Mouse (Mus musculus): Measurements from ENCODE around the gene Trpm2.

The Trpm2 gene

DNA sequence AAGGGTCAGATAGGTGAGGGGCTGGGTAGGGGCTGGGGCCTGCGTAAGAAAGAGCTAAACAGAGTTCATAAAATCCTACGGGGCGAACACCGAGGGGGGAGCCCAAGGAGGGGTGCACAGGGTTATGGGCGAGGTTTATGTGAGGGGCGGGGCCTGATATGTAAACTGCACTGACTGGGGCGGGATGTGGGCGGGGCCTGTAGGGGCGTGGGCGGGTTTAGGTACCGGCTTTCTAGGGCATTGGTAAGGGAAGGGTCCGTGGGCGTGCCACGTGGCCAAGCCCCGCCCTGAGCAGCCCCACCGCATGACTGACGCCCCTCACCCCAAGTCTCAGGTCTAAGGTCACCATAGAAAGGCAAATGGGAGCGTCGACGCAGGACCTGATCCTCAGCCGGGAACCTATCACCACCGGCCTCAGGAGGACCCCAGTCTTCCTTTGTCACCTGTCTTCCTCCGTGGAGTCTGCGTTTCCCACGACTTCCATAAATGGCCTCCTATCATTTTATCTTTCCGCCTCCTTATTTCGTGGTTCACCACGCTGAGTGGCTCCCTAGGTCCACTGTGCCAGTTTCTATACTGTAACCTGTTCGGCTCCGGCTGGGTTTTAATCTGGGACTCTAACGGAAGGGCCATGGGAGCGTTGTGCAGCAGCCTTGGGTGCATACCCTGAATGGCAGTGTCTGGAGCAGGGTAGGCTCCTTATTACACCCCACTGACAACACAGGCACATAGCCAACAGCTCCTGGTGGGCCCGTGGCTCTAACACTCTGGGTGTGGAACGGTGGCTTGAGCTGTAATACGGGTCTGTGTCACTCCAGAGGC is 67.3 kb downstream of the Trpm2 start:
- peak; percentile 91 for DNase-seq (ENCODE audit: low spot score)

DNA sequence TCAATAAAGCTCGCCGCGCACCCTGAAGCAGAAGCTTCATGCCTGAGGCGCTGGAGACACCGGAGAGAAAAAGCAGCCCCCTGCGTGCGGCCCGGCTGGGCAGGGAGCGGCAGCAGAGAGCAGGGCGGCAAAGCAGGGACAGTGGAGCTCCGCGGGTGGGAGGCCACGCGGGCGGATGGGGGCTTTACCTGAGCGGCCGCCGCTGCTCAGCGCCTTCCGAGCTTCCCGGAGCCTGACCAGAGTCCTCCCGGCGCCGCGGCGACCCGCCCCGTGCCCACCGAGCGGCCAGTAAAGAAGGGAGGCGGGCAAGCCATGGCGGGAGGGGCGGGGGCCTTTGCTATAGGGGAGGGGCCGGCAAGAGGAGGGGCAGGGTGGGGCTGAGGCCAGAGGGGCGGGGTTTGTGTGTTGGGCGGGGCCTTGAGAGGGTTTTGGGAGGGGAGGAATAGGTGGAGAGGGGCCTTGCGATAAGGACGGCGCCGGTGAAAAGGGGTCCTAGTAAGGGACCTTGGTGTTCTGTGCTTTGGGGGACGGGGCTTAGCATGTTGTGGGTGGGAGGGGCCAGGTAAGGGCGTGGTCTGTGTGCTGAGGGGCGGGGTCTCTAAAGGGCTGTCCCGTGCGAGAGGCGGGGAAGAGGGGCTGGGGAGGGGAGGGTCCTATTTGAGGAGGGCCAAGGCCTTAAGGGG is 68.0 kb downstream of the Trpm2 start, which contains the start of gene Lrrc3:
Gene Lrrc3, minus strand, starts transcription at position 326 of the 683 bp plus-strand sequence.
- peak; percentile 93 for DNase-seq (ENCODE audit: low spot score)

DNA sequence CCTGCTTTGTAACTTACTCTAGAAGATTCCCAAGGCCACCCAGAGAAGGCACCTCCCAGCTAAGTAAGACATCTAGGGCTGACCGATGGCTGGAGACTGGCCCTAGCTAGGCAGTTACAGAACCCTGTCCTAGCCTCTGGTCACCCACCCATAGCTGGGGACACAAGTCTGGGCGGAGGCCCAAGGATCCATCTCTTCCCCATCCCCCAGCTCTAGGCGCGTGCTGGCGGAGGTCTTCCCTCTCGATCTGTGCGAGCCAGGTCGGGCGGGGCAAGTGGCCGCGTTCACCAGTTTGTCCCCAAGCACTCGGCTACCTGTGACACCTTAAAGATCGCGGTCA is 68.5 kb downstream of the Trpm2 start:
- DNase-seq (ENCODE audit: low spot score) = no peak

DNA sequence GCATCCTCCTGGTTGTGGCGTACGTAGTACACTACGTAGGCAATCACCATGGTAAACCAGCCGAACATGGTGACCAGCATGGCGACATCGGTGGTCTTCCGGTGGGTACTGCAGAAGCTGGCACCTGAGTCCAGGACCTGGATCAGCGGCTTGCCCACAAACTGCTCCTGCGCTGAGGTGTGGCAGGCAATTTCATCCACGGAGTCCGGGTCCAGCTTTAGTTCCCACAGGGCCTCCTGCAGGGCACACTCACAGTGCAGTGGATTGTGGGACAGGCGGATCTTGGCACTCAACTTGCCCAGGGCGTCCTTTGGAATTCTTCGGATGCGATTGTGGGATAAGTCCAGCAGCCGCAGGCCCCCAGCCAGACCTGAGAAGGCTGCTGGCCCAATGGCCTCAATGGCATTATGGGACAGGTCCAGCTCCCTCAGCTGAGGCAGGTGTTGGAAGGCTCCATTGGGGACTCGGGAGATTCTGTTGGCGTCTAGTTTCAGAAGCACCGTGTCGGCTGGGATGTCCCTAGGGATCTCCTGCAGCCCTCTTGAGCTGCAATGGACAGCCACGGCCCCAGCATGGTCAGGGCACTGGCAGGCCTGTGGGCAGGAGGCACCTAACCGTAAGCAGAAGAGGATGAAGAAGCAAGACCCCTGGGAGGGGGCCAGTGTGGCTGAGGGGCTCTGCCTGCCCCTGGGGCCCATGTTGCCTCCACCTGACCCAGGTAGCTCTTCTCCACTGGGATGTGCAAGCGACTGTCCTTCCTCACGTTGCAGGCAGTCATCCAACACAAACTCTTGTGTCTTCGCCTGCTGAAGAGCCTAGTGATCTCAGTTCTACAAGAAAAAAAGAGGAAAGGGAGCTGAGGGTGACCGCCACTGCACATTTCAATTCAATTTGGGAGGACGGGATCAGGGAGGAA is 69.2 kb downstream of the Trpm2 start:
- DNase-seq (ENCODE audit: low spot score) = no peak

DNA sequence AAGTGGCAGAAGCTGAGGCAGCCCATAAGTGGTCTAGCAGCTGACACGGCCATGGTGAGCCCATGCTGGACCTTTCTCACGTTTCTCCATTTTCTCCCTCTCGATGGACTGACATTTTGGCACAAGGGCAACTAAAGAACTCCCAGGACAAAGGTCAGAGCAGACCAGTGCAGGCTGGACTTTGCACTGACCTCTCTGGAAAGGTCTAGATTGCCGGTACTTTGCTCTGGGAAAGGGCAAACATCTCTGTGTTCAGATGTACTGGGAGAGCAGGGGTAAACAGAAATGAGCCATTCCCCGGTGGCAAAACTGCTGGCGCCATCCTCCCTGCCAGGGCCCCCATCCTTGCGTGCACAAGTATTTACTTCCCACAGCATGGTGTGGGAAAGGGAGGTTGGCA is 70.2 kb downstream of the Trpm2 start:
- peak; percentile 48 for DNase-seq (ENCODE audit: low spot score)

DNA sequence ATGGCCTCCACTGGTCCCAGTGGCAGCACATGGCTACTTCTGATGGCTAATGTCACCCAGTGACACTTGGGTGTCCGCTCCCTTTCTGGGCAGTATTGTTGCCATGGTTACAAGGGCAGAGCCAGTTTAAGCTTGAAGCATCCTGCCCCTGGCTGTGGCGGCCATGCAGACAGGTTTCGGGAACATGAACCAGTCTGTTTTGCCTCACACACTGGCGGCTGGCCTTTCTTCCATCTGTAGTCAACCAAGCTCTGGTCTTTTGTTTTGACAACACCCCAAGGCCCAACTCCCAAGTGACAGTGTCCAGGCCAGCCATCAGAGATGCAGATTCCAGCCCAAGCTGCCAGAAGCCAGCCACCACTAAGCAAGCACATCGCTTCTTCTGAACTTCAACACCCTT is 74.8 kb downstream of the Trpm2 start:
- no peak for DNase-seq (ENCODE audit: low spot score)

DNA sequence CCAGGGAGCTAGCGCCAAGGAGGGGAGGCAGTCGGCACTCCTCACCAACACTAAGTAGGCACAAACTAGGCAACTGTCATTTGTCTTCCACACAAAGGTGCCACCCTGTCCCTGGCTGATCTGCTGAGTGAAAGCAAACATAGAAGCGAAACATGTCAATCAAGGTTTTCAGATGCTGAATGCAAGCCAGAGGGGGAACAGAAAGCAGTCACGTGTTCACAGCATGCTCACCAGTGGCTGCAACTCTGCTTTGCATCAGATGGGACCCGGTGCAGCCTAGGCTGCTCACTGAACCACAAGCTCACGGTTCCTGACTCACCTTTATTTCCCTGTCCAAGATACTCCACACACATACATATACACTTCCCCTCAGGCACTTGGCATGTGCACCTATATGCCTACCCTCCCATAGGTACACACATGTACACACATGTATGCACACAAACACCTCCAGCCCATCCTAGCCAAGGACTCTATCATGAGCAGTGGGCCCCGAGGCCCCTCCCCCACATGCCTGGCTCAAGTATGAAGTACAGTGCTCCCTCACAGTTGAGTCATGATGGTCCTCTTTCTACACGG is 79.3 kb downstream of the Trpm2 start:
- DNase-seq (ENCODE audit: low spot score) = no peak

DNA sequence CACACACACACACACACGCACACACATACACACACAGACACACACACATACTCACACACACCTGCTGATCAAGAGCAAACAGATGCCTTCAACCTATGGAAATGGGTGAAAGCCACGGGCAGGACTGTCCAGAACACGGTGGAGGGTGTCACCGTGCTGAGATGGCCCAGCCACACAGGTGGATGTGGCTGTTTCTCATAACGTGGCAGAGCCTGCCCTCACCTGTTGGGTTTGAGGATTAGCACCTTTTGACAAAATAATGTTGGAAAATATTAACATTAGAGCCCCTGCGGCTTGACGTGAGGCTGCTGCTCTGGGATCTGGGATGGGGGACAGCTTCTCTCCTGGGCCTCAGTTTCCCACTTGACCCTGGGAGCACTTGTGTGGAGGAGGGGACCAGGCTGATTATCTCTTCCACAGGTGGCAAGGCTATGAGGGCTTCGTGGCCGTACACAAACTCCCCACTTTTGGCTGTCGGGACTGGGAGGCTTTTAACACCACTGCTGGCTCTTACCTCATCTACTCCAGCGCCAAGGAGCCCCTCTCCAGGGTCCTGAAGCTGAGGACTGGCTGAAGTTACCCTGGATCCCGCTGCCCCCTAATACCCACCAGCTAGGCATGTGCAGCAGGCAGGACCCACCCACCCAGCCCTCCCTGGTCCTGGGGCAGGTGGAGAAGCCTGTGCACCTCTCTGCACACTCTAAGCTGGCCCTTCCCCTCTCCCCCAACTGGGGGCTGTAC is 84.2 kb downstream of the Trpm2 start:
- DNase-seq (ENCODE audit: low spot score) = no peak

DNA sequence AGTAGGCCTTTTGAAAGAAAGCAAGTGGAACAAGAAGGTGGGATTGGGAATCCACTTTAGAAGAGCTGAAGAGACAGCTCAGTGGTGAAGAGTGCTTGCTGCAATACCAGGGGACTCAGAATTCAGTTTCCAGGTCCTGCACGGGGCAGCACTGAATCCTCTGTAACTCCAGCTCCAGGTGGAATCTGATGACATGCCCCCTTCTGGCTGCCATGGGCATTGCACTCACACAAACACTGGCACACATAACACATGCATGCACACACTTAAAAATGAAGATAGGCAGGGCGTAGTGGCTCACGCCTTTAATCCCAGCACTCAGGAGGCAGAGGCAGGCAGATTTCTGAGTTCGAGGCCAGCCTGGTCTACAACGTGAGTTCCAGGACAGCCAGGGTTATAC is 87.8 kb downstream of the Trpm2 start:
- DNase-seq (ENCODE audit: low spot score) = no peak

DNA sequence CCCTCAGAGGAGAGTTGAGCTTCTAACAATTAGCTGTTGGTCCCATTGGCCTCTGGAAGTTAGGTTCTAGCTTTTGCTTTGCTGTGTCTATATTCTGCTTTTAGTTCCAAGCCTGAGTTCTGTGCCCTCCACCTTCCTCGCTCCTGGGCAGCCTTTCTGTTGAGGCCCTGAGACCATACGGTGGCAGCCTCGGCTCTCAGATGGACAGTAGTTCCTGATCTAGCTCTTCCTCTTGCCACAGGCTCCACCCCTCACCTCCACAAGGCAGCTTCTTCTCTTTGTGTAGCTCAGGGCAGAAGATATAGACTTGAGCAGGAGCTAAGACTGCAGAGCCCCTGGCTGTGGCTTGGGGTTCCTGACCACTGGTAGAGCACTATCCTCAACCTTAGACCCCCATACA is 90.1 kb downstream of the Trpm2 start:
- DNase-seq (ENCODE audit: low spot score) = no peak

DNA sequence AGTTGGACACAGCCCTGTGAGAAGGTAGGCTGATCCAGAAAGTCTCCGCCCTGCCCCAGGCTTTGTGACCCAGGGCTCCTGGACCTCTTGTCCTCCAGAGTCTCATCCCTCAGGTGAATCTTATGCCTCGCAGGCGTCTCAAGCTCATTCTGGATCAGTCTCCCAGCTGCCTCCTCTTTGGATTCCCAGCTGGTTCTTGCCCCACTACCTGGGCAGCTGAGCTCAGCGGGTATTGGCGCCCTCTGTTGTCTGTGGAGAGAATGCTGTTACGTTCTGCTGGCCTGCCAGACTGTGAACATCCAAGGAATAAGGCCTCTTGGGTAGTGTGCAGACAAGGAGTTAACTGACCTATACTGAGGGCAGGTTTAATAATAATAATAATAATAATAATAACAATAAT is 91.4 kb downstream of the Trpm2 start:
- no peak for DNase-seq (ENCODE audit: low spot score)

DNA sequence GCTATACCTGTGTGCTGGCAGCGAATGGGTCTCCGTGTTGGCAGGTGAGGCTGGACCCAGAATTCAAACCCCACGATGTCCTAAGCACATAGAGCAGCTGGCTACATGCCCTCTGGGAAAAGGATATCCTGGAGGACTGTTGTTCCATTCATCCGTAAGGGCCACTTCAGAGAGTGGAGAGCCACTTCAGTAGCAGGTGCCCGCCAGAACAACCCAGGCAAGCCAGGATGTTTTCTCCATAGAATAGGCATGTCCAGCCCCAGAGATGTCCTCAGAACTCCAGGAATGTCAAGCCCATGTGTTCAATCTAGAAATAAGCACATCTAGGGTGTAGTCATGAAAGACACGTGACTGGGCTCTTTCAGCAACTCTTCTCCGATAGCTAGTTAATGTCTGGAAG is 100.7 kb downstream of the Trpm2 start:
- no peak for DNase-seq (ENCODE audit: low spot score)

DNA sequence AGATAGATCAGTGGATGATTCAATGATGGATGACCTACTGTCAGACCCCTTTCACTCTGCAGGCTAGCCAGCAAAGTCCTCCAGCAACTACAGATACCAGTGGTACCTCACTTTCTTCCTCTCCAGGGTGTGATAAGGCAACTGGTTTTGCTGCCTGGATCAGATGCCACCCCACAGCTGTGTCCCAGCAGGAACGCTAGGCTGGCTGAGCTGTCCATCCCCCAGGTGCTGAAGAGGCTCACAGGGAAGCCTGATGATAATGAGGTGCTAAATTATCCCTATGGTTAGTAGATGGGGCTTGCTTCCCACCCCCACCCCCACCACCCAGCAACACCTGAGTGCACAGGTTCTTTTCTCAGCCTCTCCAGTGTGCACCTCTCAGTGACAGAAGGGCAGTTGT is 102.8 kb downstream of the Trpm2 start:
- no peak for DNase-seq (ENCODE audit: low spot score)

DNA sequence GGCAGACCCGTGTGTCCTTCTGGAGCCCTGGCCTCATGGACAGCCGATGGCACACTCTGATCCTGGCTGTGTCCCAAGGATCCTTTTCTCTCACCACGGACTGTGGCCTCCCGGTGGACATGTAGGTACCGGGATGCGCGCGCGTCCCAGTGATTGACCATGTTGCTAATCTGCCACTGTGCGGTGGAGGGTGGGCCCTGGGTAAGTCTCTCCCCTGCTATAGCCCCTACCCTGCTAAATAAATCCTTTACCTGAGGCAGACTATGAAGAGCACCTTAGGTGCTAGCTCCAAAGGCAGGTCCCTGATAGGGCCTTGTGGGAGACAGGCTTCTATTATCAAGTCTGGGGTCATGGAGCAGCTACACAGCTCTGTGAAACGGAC is 105.6 kb downstream of the Trpm2 start:
- DNase-seq (ENCODE audit: low spot score) = no peak

DNA sequence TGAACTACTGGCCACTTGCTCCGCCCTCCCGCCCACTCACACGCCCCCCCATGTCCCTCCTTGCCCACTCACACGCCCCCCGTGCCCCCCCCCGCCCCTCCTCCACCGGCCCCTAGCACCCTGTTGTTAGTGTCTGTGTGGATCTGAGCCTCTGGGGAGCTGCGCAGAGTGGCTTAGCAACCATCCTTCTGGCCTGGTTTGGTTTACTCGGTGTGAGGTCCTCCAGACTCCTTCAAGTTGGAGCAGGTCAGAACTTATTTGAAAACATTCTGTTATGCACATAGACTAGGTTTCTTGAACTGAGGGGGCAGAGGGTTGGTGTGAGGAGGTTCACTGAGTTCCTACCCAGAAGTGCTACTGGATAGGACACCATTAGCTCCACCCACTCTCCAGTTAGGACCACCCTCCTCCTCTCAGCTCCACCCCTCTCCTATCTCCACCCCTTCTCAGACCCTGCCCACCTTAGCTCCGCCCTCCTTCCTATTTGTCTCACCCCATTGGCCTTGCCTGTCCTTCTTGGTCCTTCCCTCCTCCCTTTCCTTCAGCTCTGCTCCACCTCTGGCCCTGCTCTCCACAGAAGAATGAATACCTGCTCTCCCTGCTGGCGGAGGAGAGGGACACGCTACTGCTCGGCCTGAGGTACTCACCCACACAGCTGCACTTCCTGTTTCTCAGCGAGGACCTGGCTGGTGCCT is 106.1 kb downstream of the Trpm2 start:
- DNase-seq (ENCODE audit: low spot score) = peak; percentile 62

DNA sequence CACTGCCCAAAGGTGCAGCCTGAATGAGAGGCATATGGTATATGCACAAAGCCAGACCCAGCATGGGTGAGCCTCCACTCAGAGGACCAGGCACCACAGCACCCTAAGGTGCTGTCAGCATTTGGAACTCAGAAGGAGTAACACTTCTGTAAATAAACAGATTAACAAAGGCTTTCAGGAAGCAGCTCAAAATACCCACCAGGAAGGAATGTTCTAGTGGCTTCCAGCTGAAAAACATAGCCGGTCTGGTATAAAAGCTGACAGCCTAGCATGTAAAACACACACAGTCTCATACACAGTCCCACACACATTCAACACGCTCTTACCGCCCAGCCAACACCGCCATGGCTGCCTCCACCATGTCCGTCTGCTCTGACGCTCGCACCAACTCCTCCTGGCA is 108.7 kb downstream of the Trpm2 start, which contains the start of gene Gm3285:
Gene Gm3285, plus strand, starts transcription at position 301 of the 400 bp plus-strand sequence.
- no peak for DNase-seq (ENCODE audit: low spot score)
